Mouse (Mus musculus): ENCODE results near the gene Zbtb20. TPM values are rescaled to one million over a fixed set of nuclear protein-coding genes. Genes with fewer than 3 reads are reported as not detected.
A peak's percentile ranks its signal among the peaks of the same experiment; 100 is the strongest.

Zbtb20 gene
- polyA plus RNA-seq, 1 experiment from 2014 or later: 15.4 TPM

GRCm38 (mm10) chr16:43454370-43454934 is 578.8 kb downstream of the Zbtb20 start:
- Histone ChIP-seq H3K36me3 (replicated peaks; ENCODE audit: control insufficient read depth, insufficient read depth, low read depth, low read length) (no peaks in the 10 kb centered on the region), H3K9ac (replicated peaks; ENCODE audit: low read length) (no peak overlapping the region), H3K4me3 (ENCODE audit: low read depth, low read length) (no peak overlapping the region), H3K27ac (replicated peaks; ENCODE audit: low read depth, low read length) (no peak overlapping the region), H3K27me3 (ENCODE audit: control insufficient read depth, insufficient read depth, low read length) (no peaks in the 10 kb centered on the region), H3K9me3 (replicated peaks; ENCODE audit: control insufficient read depth, low read length) (no peaks in the 10 kb centered on the region), H3K4me1 (ENCODE audit: control insufficient read depth, insufficient read depth, low read length) (no peaks in the 10 kb centered on the region), H3K4me2 (ENCODE audit: low read depth, low read length) (no peak overlapping the region)
- 53% methylated on average over 4 of the region's 4 CpGs for WGBS
- DNase-seq (ENCODE audit: low spot score) (no peak), ATAC-seq (replicated peaks; ENCODE audit: insufficient number of reproducible peaks, low FRiP score, low TSS enrichment, low read depth) (no peak)

DNA sequence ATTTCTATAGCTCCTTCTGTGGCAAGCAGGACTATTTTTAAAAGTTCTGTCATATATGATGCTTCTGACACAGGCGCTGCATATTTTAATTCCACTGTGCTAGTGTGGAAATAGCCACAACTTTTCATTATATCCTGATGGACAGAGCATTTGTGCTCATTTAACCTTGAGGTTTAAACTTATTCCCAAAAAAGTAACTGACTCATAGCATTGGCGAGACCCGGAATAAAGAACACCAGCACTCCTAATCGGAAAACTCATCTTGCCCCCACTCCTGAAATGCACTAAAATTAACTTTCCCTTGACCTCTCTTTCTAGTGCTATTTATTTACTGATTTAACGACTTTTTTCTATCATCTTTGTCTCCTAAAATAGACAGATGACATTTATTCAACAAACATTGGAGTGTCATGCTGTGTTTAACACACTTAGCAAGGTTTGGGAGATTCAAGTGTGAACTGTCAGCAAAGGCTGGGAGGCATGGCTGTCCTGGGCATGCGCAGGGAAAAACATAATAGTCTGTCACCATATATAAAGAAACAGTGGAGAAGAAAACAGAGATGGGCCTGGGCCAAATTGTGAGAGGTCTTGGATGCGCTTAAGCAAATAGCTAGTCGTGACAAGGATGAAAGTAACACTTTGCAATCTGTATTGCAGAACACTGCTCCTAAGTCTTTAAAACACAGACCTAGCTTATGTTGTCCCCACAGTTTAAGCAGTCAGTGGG is 580.9 kb downstream of the Zbtb20 start:
- no peaks in the 10 kb centered on the region for H3K27me3 ChIP-seq (ENCODE audit: control insufficient read depth, insufficient read depth, low read length)
- no peak for ATAC-seq (replicated peaks; ENCODE audit: insufficient number of reproducible peaks, low FRiP score, low TSS enrichment, low read depth)
- WGBS: 80% methylated on average over 8 of the region's 8 CpGs

GRCm38 (mm10) chr16:43457814-43458213 is 582.1 kb downstream of the Zbtb20 start:
- no peaks in the 10 kb centered on the region for H3K36me3 ChIP-seq (replicated peaks; ENCODE audit: control insufficient read depth, insufficient read depth, low read depth, low read length)
- ATAC-seq (replicated peaks; ENCODE audit: insufficient number of reproducible peaks, low FRiP score, low TSS enrichment, low read depth): no peak
- DNase-seq (ENCODE audit: low spot score): no peak
- H3K27ac ChIP-seq (replicated peaks; ENCODE audit: low read depth, low read length): no peak overlapping the region
- no peaks in the 10 kb centered on the region for H3K9me3 ChIP-seq (replicated peaks; ENCODE audit: control insufficient read depth, low read length)
- H3K4me3 ChIP-seq (ENCODE audit: low read depth, low read length): no peak overlapping the region
- no peaks in the 10 kb centered on the region for H3K27me3 ChIP-seq (ENCODE audit: control insufficient read depth, insufficient read depth, low read length)
- no peak overlapping the region for H3K4me2 ChIP-seq (ENCODE audit: low read depth, low read length)
- H3K4me1 ChIP-seq (ENCODE audit: control insufficient read depth, insufficient read depth, low read length): no peaks in the 10 kb centered on the region
- 78% methylated on average over 8 of the region's 8 CpGs for WGBS
- no peak overlapping the region for H3K9ac ChIP-seq (replicated peaks; ENCODE audit: low read length)

More for the DNA sequence above, 580.9 kb downstream of the Zbtb20 start:
- no peaks in the 10 kb centered on the region for H3K9me3 ChIP-seq (replicated peaks; ENCODE audit: control insufficient read depth, low read length)
- no peak for DNase-seq (ENCODE audit: low spot score)
- H3K4me1 ChIP-seq (ENCODE audit: control insufficient read depth, insufficient read depth, low read length): no peaks in the 10 kb centered on the region
- no peak overlapping the region for H3K4me2 ChIP-seq (ENCODE audit: low read depth, low read length)
- H3K27ac ChIP-seq (replicated peaks; ENCODE audit: low read depth, low read length): no peak overlapping the region
- no peaks in the 10 kb centered on the region for H3K36me3 ChIP-seq (replicated peaks; ENCODE audit: control insufficient read depth, insufficient read depth, low read depth, low read length)
- H3K4me3 ChIP-seq (ENCODE audit: low read depth, low read length): no peak overlapping the region
- no peak overlapping the region for H3K9ac ChIP-seq (replicated peaks; ENCODE audit: low read length)

GRCm38 (mm10) chr16:43458726-43459223 is 583.1 kb downstream of the Zbtb20 start:
- WGBS: 76% methylated on average over 7 of the region's 7 CpGs

DNA sequence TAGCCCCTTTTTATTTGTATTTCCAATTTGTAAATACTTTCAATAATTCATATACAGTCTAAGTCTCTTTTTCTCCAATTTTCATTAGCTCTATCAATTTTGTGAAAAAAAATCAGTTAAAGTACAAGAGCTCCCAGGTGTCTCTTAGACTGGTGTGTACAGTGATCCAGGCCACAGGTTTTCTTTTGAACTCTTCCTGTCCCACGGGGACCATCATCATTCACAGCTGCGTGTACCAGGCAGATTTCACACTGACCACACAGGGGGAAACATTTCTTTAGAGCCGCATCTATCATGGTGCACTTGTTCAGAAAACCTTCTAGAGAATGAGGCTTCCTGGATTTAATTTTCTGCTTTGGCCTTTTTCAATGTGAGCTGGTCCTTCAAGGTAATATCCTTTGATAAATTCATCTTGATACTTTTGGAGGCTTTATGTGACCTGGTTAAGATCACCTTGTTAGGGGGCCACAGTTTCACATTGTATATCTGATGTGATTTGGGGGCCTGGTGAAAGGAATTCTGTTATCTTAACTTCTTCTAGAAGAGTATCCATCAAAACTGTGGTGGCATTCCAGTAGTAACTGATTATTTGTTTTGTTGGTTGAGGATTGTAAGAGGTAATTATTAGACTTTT is 586.2 kb downstream of the Zbtb20 start:
- Histone ChIP-seq H3K9ac (replicated peaks; ENCODE audit: low read length) (no peak overlapping the region), H3K4me3 (ENCODE audit: low read depth, low read length) (no peak overlapping the region), H3K4me1 (ENCODE audit: control insufficient read depth, insufficient read depth, low read length) (no peaks in the 10 kb centered on the region), H3K36me3 (replicated peaks; ENCODE audit: control insufficient read depth, insufficient read depth, low read depth, low read length) (no peaks in the 10 kb centered on the region), H3K4me2 (ENCODE audit: low read depth, low read length) (no peak overlapping the region), H3K9me3 (replicated peaks; ENCODE audit: control insufficient read depth, low read length) (no peaks in the 10 kb centered on the region), H3K27me3 (ENCODE audit: control insufficient read depth, insufficient read depth, low read length) (no peaks in the 10 kb centered on the region), H3K27ac (replicated peaks; ENCODE audit: low read depth, low read length) (no peak overlapping the region)
- WGBS: 78% methylated on average over 3 of the region's 3 CpGs
- DNase-seq (ENCODE audit: low spot score) (no peak), ATAC-seq (replicated peaks; ENCODE audit: insufficient number of reproducible peaks, low FRiP score, low TSS enrichment, low read depth) (no peak)

More at GRCm38 (mm10) chr16:43458726-43459223, 583.1 kb downstream of the Zbtb20 start:
- H3K4me2 ChIP-seq (ENCODE audit: low read depth, low read length): no peak overlapping the region
- no peak for ATAC-seq (replicated peaks; ENCODE audit: insufficient number of reproducible peaks, low FRiP score, low TSS enrichment, low read depth)
- H3K9ac ChIP-seq (replicated peaks; ENCODE audit: low read length): no peak overlapping the region
- H3K27me3 ChIP-seq (ENCODE audit: control insufficient read depth, insufficient read depth, low read length): no peaks in the 10 kb centered on the region
- no peak for DNase-seq (ENCODE audit: low spot score)
- no peaks in the 10 kb centered on the region for H3K9me3 ChIP-seq (replicated peaks; ENCODE audit: control insufficient read depth, low read length)
- no peaks in the 10 kb centered on the region for H3K4me1 ChIP-seq (ENCODE audit: control insufficient read depth, insufficient read depth, low read length)
- H3K4me3 ChIP-seq (ENCODE audit: low read depth, low read length): no peak overlapping the region
- H3K27ac ChIP-seq (replicated peaks; ENCODE audit: low read depth, low read length): no peak overlapping the region
- no peaks in the 10 kb centered on the region for H3K36me3 ChIP-seq (replicated peaks; ENCODE audit: control insufficient read depth, insufficient read depth, low read depth, low read length)

- H3K36me3 ChIP-seq (replicated peaks; ENCODE audit: control insufficient read depth, insufficient read depth, low read depth, low read length): no peaks in the 10 kb centered on the region
- H3K9me3 ChIP-seq (replicated peaks; ENCODE audit: control insufficient read depth, low read length): no peaks in the 10 kb centered on the region
- no peaks in the 10 kb centered on the region for H3K4me1 ChIP-seq (ENCODE audit: control insufficient read depth, insufficient read depth, low read length)
- H3K9ac ChIP-seq (replicated peaks; ENCODE audit: low read length): no peak overlapping the region
- no peak overlapping the region for H3K4me2 ChIP-seq (ENCODE audit: low read depth, low read length)
- H3K4me3 ChIP-seq (ENCODE audit: low read depth, low read length): no peak overlapping the region
- 46% methylated on average over 11 of the region's 11 CpGs for WGBS
- no peaks in the 10 kb centered on the region for H3K27me3 ChIP-seq (ENCODE audit: control insufficient read depth, insufficient read depth, low read length)
- no peak overlapping the region for H3K27ac ChIP-seq (replicated peaks; ENCODE audit: low read depth, low read length)
- ATAC-seq (replicated peaks; ENCODE audit: insufficient number of reproducible peaks, low FRiP score, low TSS enrichment, low read depth): peak; percentile 59; the same call in 1 of the 2 replicates
- DNase-seq (ENCODE audit: low spot score): peak; percentile 37
Observed at GRCm38 (mm10) chr16:43462470-43463455, 587.1 kb downstream of the Zbtb20 start.

DNA sequence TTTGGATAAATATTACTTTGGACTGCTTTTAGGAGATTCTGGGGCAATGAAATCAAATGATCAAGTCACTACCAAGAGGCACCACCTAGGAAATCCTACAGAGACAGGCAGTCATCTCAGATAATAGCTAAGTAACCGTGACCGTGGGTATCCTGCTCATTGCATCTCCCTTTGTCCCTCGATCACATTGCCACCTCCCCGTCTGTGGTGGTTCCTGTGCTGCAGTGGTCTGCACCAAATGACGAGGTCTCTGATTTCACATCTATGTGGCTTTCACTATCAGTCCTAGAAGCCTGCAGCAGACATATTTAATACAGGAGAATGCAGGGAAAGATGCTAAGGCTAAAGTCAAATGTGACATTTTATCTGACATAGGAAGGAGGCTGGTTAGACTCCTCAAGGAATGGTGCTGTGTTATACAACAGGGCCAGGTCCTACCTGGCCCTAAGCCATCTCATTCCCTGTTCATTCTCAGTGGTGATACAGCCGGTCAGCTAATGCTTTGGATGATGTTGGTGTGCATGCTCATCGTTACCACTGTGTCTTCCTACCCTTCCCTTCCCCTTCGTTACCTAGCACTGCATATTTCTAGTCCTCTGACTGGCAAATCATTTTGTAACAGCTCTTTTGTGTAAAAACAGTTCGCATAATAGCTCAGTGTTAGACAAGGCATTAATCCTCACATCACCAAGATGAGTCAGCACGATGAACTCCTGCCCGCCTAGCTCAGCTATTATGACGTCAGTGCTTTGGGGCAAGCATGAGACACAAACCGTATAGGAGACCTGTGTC is 588.2 kb downstream of the Zbtb20 start:
- WGBS: 65% methylated on average over 13 of the region's 13 CpGs
- H3K36me3 ChIP-seq (replicated peaks; ENCODE audit: control insufficient read depth, insufficient read depth, low read depth, low read length): no peaks in the 10 kb centered on the region
- no peaks in the 10 kb centered on the region for H3K4me1 ChIP-seq (ENCODE audit: control insufficient read depth, insufficient read depth, low read length)
- H3K9me3 ChIP-seq (replicated peaks; ENCODE audit: control insufficient read depth, low read length): no peaks in the 10 kb centered on the region
- H3K4me3 ChIP-seq (ENCODE audit: low read depth, low read length): no peak overlapping the region
- H3K27me3 ChIP-seq (ENCODE audit: control insufficient read depth, insufficient read depth, low read length): no peaks in the 10 kb centered on the region
- no peak overlapping the region for H3K9ac ChIP-seq (replicated peaks; ENCODE audit: low read length)
- no peak overlapping the region for H3K4me2 ChIP-seq (ENCODE audit: low read depth, low read length)
- no peak overlapping the region for H3K27ac ChIP-seq (replicated peaks; ENCODE audit: low read depth, low read length)
- ATAC-seq (replicated peaks; ENCODE audit: insufficient number of reproducible peaks, low FRiP score, low TSS enrichment, low read depth) (no peak), DNase-seq (ENCODE audit: low spot score) (no peak)

All from embryonic facial prominence, embryonic 11.5 days (tissue).